Mouse (Mus musculus) layer of hippocampus, postnatal 25 days (tissue): ENCODE measurements at regions not wholly inside any gene's neighbourhood (a gene's known extent, or its start where the extent isn't known, plus 50 kb on each side); places are given as distances from the start of the nearest gene placed in this dataset.
"Not testable (repeated sequence)": the region's sequence is repeated elsewhere in the genome, so short reads cannot be mapped to it uniquely, and the experiment has no call there.

Experiments
- DNase-seq, 2 experiments: peaks; one replicate each; pipeline ENCODE4 v3.0.0; 2022; ENCODE audit warnings: mixed read lengths in 2 of 2, low spot score in 1 of 2; ENCODE audit errors: extremely low spot score in 1 of 2

DNA sequence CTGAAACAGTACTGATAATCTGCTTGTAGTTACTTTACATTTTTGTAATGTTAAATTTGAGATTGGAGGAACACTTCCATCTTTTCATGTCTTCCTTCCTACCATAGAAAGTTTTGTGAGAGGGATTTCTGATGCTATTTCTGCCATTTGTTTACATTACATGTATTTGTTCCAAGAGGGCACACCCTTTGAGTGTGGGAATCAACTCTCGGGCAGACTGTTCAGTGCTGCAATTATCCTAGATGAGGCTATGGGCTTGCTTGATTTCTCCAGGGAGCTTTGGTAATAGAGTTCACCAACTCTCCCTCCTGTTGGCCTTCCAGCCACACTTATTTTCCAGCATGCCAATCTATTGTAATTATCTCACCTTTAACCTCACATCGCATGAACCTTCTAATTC is 52.4 kb downstream of the Gm13691 start:
- no peak for DNase-seq

DNA sequence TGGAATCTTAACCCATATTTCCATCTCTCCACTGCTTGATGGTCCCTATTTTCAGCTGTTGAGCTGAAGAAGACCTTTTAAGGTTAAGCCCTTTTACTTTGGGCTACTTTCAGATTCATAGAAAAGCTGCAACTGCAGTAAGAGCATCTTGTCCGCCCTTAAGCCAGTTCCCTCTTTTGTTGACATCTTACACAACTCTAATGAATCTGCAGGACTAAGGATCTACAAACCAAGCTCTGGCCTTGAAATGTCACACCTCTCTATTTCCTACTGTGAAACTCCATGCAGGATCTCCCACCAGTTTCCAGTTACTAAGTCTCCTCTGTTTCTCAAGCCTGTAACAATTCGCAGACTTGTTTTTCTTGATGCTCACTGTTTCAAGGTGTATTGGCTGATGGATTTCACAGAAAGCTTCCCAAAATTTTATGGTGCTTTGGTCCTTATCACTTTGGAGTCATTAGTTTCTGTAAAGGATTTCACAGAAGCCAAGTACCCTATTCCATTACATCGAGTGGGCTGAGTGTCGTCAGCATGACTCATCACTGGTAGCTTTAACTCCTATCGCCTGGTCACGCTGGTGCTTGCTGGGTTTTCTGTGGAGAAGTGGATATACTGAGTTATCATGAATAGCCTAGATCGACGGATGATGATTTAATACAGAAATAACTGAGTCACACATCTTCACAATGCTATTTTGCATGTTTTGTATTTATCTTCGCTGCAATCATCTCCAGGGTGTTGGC is 58.2 kb downstream of the Gm13691 start:
- no peak for DNase-seq

- no peak for DNase-seq
Observed at GRCm38 (mm10) chr2:84051883-84052331, 61.6 kb downstream of the Gm13691 start.

DNA sequence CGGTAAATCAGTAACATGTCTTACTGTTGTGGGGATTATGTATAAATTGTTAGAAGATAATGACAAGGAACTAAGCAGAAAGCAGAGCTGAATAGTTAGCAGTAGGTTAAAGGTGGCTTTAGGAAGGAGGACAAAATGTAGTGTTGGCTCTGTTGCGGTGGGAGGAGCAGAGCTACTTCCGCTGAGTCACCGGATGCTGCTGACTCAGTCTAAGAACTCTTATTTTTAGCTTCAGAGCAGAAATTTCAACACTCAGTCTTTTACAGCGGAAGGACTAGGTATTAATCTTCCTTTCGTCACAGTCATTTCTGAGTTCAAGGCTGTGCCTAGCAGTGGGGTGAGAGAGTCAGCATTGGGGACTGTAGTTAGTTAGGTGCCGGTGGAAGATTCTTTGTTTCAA is 68.9 kb downstream of the Gm13691 start:
- no peak for DNase-seq

GRCm38 (mm10) chr2:84061221-84061620 is 70.9 kb downstream of the Gm13691 start:
- DNase-seq, result no peak

- no peak for DNase-seq
Observed at GRCm38 (mm10) chr2:84064371-84064770, 74.0 kb downstream of the Gm13691 start.

DNA sequence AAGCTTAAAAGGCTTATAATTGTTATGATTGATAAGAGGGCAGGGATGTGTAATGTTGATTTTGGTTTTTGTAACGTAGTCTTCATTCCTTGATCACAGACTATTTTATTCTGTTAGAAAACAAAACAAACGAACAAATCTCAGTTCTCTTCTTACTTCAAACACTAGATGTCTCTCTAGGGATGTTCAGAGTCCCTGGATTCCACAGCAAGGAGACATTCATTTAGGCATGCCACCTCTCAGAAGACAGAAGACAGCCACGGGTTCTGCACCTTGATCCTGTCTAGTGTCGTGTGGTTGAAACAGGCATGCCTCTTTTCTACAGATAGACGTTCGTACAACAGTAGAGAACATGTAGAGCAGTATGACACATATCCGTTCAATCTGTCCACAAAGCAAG is 74.7 kb downstream of the Gm13691 start:
- peak in 1 of 2 experiments; percentile 10 for DNase-seq

DNA sequence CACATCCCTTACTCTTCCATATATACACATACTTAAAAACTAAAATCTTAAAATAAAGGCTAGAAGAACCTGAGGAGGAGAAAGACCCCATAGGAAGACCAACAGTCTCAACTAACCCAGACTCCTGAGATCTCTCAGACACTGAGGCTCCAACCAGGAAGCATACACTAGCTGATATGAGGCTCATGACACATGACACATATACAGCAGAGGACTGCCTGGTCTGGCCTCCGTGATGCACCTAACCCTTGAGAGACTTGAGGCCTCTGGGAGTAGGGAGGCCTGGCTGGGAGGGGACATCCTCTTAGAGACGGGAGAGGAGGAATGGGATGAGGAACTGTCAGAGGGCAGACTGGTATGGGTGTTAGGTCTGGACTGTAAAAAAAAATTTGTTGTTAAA is 75.4 kb downstream of the Gm13691 start:
- no peak for DNase-seq

DNA sequence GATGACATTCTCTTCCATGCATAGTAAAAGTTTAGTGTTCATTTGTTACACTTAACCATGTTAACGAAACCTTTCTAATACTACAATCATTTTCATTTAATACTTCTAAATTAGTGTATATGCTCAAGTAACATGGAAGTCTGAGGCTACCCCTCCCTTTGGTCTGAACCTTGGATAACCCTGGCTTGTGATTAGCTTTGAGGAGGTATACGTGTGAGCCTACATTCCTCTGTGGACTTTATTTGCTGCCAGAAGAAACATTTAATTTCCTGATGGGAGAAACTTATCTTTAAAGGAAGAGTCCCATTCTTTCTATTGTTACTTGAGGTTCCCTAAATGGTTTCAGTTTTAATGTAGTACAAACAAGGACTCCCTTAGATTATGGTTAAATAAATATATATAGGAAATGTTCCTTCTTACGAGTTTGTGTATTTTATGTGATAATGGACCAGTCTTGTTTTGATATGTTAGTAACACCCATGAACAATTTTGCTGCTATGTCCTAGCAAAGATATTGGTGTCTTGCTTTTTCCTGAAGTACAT is 75.9 kb downstream of the Gm13691 start:
- DNase-seq, result no peak

DNA sequence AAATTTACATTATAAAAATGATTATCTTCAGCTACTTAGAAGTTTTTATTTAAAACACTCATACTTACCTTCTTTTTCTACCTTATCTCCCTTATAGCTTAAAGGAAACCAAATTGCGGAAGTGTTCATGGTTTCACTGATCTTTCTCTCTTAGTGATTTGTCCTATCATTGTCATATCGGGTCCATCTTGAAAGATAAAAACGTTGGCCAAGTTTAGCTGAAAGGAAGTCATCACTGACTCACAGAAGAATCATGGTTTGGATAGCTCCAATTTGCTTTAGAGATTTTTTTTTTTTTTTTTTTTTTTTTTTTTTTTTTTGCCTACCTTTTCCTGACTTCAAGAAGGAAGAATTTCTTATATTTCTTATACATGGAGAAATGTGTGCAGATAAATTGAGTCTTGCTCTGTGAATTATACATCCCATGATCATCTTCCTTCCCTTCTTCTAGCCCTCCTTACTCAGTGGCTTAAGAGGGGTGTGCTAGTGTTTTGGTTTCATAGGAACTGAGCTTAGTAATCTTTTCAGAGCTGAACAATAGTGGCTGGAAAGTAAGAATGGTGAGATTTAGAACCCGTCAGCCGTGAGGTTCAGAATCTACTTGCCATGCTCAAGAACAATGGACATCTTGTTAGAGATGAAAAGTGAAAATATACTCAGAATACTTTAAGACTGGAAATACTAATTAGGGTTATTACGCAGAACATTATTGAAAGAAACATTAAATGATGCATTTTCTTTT is 76.6 kb downstream of the Gm13691 start:
- no peak for DNase-seq

GRCm38 (mm10) chr2:84068617-84069016 is 78.3 kb downstream of the Gm13691 start:
- DNase-seq, result no peak

GRCm38 (mm10) chr2:84069411-84069810 is 79.1 kb downstream of the Gm13691 start:
- DNase-seq, result not testable (repeated sequence)

- no peak for DNase-seq
Observed at GRCm38 (mm10) chr2:84072881-84073583, 82.7 kb downstream of the Gm13691 start.

DNA sequence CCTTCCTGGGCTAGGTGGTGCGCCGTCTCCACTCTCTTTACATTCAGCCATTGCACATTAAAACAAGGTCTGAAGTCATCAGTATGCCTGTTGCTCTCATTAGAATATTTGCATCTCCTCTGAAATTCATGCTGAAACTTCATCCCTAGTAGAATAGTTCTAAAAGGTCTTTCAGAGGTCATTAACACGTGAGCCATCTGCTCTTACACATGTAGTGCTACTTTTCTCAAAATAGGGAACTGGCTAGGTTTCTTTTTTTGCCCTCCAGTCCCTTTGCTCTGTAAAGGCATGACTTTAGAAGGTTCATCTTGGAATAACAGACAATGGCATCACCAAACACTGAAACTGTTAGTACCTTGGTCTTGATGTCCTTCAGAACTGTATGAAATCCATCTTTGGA is 85.6 kb downstream of the Gm13691 start:
- DNase-seq, result no peak

- no peak for DNase-seq
Observed at GRCm38 (mm10) chr2:84079284-84079683, 88.9 kb downstream of the Gm13691 start.

DNA sequence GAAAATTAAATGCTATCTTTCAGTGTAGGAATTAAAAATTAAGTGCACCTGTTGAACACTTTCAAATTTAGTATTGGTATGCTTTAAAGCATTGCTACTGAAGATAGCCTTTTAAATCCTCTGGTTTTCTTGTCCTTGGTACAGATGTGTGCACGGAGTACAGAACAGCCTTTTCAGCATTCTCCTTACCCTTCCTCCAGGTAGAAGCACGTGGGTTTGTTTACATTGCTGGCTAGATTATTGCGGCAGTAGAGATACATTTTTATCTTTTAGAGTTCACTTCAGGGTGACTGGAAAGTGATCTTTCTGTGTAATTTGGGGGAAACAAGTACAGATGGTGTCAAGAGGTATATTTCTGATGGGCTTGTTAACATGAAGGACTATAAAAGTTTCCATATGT is 89.9 kb downstream of the Gm13691 start:
- DNase-seq, result no peak

GRCm38 (mm10) chr2:84094751-84095150 is 104.4 kb downstream of the Gm13691 start:
- no peak for DNase-seq

DNA sequence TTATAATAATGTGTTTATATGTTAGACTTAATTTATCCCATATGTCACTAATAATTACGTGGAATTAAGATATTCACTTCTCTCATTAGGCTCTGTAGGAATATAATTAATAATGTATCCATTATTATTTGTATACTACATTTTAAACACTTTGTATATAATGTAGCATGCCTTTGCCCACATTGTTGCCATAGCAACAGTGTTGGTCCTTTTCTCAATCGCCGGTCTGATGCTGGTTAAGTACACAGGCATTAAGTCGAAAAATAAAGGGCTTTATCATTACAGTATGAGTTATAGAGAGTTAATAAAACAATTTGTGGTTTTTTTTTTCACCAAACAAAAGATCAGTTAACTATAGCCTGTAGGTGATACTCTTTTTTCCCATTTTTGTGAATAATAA is 108.4 kb downstream of the Gm13691 start:
- no peak for DNase-seq

DNA sequence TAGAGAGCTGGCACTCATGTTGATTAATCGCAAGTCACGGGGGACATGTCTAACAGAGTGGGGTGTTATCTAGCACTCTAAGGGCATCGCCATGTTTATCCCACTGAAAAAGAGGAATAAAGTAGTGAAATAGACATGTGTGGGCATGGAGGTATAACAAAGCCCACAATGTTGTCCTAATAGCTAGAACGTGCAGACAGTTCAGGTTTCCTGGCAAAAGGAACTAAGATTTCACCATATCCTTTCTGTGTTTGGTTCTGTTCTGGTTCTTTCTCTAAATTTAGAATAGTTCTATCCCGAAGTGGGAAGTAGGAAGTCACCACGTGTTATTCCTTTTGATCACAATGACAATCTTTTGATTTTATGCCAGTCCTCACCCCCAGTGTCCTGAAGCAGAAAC is 123.2 kb downstream of the Gm13691 start:
- DNase-seq, result no peak

DNA sequence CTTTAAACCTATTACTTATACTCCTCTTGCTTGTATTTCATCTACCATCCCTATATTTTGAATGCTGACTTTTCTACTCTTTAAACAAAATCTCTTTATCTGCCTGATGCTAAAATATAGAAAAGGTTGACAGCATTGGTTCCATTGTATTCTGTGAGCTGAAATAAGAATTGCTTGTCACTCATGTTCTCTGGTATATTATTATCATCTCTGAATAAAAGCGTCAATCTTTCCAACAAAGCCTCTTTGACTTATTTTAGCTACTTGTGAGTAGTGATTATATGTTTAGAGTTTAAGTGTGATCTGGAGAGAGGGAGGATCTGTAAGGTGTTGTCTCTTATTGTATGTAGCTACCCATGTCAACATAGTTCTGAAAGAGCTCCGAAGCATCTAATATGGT is 129.5 kb downstream of the Gm13691 start:
- no peak for DNase-seq

- no peak for DNase-seq
Observed at GRCm38 (mm10) chr2:84127586-84127985, 137.2 kb downstream of the Gm13691 start.
